Mouse (Mus musculus): ENCODE measurements around the gene Zfhx3.

The Zfhx3 gene

DNA sequence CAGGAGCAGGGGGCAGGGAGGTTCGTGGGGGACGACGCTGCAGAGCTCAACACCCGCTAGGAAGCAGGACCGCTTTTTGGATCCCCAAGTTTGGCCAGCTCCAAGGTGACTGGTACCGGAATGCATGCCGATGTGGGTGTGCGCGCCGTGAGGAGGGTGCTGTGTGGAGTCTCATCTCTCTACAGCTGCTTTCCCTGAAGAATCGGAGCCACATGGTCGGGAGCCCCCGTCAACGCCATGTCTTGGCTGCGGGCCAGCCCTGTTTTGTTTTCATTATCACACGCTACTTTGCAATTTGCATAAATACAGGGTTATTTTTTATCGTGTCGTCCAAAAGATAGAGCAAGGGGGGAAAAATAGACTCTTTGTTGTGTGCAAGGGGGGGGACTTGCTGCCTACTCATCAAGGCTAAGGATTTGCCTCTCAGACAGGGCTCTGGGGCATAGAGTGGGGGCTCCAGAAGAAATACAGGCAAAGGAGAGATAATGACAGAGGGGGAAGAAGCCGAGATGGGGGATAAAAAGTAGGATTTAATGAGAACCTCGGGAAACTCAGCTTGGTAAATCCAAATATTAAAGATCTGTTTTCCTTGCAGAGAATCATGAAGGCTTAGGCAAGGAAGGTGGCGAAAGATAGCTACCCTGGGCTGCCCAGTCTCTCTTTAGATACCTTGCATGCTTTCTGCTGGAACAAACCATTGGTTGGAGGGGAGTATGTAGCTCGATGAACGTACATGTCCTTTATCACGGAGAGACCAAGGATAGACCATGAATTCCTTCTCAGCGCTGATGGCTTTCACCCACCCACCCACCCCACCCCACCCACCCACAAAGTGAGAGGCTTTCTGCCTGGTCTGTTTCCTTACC lies 595.5 kb downstream of the Zfhx3 start:
- DNase-seq (ENCODE audit: low spot score in 2 of 2): peak in 1 of 2 experiments; percentile 23

DNA sequence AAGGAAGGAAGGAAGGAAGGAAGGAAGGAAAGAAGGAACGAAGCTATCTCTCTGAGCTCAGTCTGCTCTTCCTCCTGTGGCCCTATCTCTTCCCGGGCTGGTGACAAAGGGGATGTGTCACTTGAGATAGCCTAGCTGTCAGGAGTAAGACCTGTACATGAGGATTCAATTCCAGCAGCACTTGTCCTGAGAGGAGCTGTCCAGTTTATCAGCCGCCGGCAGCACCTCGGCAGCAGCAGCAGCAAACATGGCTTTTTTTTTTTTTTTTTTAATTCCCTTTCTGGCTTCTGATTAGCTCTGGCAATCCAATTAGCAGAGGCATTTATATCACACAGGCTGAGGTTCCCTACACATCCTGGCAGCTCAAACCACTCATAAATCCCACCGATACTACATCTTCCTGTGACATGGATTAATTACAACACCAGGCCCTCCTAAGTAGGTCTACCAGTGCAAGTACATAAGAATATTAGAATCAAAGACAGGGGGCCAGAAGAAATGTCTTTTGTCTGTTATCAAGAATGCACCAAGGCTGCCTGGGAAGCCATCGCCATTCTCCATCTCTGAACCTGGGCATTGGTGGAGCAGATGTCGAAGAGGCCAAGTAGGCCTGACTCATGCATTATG lies 596.6 kb downstream of the Zfhx3 start:
- DNase-seq (ENCODE audit: low spot score in 2 of 2): no peak

DNA sequence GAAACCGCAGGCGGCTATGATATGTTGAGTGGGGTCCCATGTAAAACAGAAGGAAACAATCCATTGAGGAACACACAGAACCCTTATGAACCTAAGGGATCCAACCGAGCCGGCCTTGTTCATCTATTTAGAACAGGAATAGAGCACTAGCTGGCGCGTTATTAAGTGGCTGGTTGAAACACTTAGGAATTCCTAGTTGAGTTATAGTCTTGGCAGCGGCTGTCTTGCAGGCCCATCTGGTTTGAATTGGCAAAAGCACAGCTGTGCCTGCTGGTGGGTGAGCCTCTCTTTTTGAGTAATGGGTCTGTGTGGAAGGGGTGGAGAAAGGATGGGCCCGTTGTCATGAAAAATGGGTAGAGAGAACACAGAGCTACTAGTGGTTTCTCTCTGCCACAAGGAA lies 610.1 kb downstream of the Zfhx3 start:
- no peak for DNase-seq (ENCODE audit: low spot score in 2 of 2)

DNA sequence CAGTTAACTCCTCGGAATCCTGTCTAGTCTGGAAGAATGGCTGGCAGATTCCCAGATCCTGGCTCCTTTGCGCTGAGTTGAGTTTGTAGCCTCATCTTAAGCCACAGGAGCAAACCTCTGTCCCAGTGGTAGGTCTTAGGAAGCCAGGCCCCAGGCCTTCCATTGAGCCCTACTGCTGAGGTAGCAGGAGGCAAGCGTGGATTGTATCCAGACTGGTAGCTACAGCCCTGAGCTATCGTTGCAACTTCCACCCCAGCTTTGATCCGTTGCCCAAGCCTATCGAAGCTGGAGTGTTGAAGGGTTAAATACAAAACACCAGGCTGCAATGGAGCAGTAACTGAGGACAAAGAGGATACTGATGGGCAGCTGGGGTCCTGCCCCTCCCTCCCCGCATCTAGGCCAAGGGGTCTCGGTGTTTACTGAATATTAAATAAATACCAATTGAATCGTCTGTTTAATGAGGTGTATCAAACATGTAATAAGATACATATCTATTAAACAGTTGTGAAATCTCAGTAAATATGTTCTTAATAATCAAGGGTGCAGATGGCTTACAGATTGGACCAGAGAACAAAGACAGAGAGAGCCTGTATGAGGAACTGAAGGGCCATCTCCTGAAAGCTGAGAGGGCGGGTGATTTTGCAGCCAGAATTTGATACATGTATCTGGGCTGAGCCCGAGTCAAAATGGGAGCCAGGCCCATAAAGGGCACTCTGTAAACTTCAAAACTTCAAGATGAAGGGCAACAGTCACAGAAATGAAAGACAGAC lies 611.5 kb downstream of the Zfhx3 start:
- no peak for DNase-seq (ENCODE audit: low spot score in 2 of 2)

DNA sequence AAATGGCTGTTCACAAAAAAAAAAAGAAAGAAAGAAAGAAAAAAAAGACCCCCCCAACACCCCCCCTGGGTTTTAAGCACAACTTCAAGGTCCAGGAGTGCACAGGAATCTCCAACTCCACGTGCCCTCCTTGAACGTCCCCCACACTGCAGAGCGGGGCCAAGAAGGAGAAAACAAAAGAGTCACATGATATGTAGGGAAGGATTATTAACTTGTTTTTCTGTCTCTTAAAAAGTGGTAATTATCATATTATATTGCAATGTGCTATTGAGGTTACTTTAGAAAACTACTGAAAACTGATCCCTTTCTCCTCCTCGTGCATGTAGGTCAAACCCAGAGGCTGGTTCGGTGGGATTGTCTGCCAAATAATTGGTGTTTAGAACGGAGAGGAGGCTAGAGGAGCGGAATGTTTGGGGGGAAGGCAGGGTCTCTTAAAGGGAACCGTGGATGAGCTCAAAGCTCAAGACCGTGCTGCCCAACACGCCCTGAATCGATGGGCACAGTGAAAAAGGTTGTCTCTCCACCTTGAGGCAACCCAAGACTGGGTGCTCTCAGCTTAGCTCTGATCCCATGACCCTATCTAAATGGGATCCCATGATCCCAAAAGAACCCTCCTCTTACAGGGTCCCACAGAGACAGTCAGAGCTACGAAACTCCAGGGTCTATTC lies 612.3 kb downstream of the Zfhx3 start:
- DNase-seq (ENCODE audit: low spot score in 2 of 2): no peak

- no peak for DNase-seq (ENCODE audit: low spot score in 2 of 2)
Measured at GRCm38 (mm10) chr8:108563420-108563819, 621.0 kb downstream of the Zfhx3 start.

GRCm38 (mm10) chr8:108563934-108564564 lies 621.6 kb downstream of the Zfhx3 start:
- DNase-seq (ENCODE audit: low spot score in 2 of 2): no peak

- peak in 1 of 2 experiments; percentile 44 for DNase-seq (ENCODE audit: low spot score in 2 of 2)
Measured at GRCm38 (mm10) chr8:108566035-108566434, 623.6 kb downstream of the Zfhx3 start.

DNA sequence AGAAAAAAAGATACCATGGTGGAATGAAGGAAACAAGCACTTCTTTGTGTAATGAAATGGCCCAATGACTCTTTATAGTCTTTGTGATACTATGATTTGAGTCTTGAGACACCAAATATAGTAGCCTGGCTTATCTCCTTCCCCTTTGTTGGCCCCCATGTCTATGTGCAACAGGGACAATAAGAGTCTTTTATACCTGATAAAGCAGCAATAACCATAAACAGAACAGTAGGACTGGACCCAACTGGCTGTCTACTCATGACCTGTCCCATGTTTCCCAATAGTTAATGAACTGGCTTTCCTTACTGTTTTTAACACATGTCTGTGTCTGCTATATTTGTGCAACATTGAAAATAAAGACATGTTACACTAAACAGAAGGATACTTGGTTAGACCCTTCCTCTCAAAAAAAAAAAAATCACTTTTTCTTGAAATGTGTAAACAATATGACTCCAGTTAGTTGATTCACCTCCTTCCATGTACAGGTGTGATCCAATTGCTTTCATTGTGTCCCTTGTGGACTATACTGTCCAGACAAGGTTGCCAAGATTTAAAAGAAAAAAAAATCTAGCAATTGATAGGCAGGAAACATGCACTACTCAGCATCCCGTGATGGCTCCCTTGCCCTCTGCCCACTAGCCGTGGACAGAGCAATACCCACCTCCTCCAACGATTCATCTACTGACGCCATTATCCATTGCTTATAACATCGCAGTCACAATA lies 631.0 kb downstream of the Zfhx3 start:
- no peak for DNase-seq (ENCODE audit: low spot score in 2 of 2)

DNA sequence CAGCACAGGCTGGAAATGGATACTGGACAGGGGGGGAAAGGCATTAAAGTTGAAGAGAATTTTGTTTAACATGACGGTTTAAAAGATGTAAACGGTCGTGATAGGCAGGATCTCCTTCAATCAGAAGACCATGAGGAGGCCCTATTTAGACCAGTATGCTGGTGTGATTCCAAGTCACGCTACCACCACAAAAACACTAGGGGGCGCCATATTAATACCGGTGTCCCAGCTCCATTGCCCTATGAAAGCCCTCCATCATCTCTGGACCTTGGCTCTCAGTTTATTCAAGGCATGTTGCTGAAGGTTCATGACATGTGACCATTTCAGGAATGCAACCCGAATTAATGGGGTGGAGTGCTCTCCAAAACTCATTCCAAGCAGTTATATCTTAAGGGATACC lies 631.7 kb downstream of the Zfhx3 start:
- DNase-seq (ENCODE audit: low spot score in 2 of 2): peak in 1 of 2 experiments; percentile 30

DNA sequence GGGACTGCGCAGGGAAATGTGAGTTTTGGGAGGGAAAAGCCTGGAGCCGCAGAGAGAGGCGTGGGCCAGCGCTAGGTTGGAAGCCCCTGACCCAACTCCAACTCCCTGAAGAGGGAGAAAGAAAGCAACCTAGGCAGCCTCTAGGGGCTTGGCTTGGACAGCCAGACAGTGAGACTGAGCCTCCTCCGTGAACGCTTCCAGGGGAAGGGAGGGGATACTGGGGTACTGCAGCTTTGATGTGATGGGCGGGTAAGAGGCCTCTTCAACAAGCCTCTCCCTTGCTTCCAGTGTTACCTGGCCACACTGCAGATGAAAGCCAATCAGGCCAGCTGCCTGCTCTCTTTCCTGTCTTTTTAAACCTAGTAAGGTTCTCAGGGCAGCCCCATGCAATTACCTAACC lies 635.1 kb downstream of the Zfhx3 start:
- DNase-seq (ENCODE audit: low spot score in 2 of 2): no peak

GRCm38 (mm10) chr8:108578388-108578787 lies 635.9 kb downstream of the Zfhx3 start:
- no peak for DNase-seq (ENCODE audit: low spot score in 2 of 2)

DNA sequence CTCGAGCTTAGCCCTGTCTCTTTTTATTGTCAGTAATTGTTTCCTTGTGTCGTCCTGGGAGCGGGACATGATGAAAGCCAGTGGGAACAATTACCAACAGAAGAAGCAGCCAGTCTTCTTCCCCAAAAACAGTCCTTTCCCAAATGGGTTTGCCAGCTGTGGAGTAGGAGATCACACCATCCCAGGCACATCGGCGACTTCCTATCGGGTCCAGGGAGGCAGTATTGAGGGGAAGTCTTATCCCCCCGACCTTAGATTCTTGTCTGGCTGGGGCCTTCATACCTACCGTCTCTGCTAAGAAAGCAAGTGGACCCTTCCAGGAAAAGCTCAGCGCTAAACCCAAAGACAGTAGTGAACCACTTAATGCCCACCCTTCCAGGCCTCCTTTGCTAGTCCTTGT lies 637.4 kb downstream of the Zfhx3 start:
- no peak for DNase-seq (ENCODE audit: low spot score in 2 of 2)

- DNase-seq (ENCODE audit: low spot score in 2 of 2): no peak
Measured at GRCm38 (mm10) chr8:108580364-108580763, 637.9 kb downstream of the Zfhx3 start.

DNA sequence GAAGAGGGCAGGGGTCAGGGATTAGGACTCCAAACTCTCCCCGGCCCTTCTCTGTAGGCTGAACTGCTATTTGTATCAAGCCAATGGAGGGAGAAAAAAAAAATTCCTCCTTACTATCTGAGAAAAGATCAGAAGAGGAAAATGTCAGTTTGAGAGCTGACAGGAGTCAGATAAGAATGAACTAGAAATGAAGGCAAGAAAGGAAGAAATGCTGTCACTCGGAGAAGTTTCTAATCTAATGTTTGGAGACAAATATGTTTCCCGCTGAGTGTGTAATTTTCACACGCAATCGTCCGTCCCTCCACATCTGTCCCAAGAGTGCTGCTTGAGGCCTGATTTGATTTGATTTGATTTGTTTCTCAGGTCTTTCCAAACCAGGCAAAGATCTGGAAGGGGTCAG lies 639.1 kb downstream of the Zfhx3 start:
- DNase-seq (ENCODE audit: low spot score in 2 of 2): no peak

DNA sequence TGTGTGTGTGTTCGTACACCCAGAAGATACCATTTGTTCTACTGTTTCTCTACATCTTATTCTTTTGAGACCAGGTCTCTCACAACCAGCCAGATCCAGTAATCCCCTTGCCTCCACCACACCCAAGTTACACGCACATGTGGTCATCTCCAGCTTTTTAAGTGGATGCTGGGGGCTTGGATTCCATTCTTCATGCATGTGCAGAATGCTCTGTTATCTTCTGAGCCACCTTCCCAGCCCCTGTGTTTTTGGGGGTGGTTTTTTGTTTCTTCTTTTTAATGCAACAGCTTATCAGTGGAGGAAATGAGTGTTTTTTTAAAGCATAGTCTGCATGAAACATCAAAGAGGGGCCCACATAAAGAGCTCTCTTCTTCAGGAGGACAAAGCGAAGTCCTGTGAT lies 639.8 kb downstream of the Zfhx3 start:
- no peak for DNase-seq (ENCODE audit: low spot score in 2 of 2)

GRCm38 (mm10) chr8:108583261-108583660 lies 640.8 kb downstream of the Zfhx3 start:
- no peak for DNase-seq (ENCODE audit: low spot score in 2 of 2)

DNA sequence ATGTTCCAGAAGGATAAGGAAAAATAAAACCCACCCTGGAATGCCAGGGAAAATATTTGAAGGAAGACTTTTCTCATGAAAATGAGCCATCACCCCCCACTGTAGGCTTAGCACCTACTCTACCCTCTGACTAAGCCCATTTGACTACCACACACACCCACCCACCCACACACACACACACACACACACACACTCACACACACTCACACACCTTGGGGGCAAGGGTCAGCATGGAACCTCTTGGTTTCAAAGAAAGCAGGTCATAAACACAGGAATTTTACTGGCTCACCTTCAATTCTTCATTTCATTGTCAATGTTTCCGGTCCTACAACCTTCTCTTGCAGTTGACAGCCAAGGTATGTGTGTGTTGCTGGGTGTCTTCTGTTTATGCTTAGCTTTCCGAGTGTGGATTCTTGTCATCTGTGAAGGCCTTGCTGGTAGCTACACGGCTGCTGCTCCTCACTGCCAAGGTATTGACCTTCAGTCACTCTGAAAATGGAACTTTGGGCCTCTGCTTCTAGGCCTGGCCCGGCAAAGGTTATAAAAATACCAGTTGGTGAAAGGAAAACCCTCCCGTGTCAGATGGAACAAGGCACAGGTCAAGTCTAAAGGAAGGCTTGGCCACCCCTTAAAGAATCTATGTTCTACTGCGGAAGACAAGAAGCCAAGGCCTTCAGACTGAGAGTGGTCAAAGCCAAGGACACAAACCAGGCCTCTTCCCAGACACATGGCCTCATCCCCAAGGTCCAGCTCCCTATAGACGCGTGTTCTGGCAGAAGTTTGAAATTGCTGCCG lies 641.6 kb downstream of the Zfhx3 start:
- no peak for DNase-seq (ENCODE audit: low spot score in 2 of 2)

- no peak for DNase-seq (ENCODE audit: low spot score in 2 of 2)
Measured at GRCm38 (mm10) chr8:108584662-108584978, 642.2 kb downstream of the Zfhx3 start.

- no peak for DNase-seq (ENCODE audit: low spot score in 2 of 2)
Measured at GRCm38 (mm10) chr8:108591037-108591436, 648.6 kb downstream of the Zfhx3 start.

Measured in left cerebral cortex, adult 9 months (tissue).